Mouse (Mus musculus) macrophage (primary cell): ENCODE data around the gene Ogfod1. TPM values are rescaled to one million over a fixed set of nuclear protein-coding genes. Genes with fewer than 3 reads are reported as not detected.
"Not testable (repeated sequence)": the region's sequence is repeated elsewhere in the genome, so short reads cannot be mapped to it uniquely, and the experiment has no call there.

Source experiments
- H3K27ac ChIP-seq: fragments of 350-480 bp; formaldehyde crosslinking; 2 replicates; pipeline ENCODE4 v1.9.0; 2021
- H3K36me3 ChIP-seq: fragments of 350-480 bp; formaldehyde crosslinking; 2 replicates; pipeline ENCODE4 v1.9.0; 2021; ENCODE audit errors: inconsistent target
- H3K4me3 ChIP-seq: fragments of 350-480 bp; formaldehyde crosslinking; 2 replicates; pipeline ENCODE4 v1.9.0; 2021; ENCODE audit errors: inconsistent target
- H3K79me2 ChIP-seq: fragments of 350-480 bp; formaldehyde crosslinking; 2 replicates; pipeline ENCODE4 v1.9.0; 2021; ENCODE audit errors: inconsistent target
- WGBS: methylation state at CpG from one replicate; pipeline ENCODE4 v1.1.7; 2026; ENCODE audit warnings: inconsistent platforms; ENCODE audit not compliant: missing documents; 5-methylcytosine and 5-hydroxymethylcytosine counted together
- polyA plus RNA-seq: library from polyadenylated mRNA; stranded (reverse); fragments of 250-400 nt; gene quantifications from 3 replicates; pipeline ENCODE4 v1.2.4, GENCODE M21; 2018; ENCODE audit warnings: inconsistent platforms

Gene Ogfod1
- polyA plus RNA-seq, 1 experiment from 2014 or later, result 14.0 TPM

DNA sequence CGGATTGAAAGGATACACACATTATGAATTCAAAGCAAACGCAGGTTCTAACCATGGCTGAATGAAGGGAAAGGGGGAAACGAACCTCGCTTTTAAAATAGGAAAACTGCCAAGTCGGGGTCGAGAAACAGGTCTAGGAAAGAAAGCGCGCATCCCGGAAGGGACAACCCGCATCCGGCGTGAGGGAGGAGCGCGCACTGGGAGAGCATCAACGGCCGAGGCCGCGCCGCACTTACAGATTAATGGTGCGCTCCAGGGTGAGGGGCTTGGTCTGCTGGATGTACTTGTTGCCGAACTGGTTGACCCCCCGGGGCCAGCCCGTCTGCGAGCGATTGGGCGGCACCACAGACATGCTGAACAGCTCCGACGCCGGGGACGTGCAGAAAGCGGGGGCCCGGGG lies 457 bp upstream of the Ogfod1 start:
- H3K36me3 ChIP-seq, result not testable (repeated sequence)
- 0% methylated on average over 14 of the region's 32 CpGs for WGBS
- Histone ChIP-seq H3K79me2 (peaks cover 50% of the 10 kb centered on the region), H3K4me3 (peak overlapping the region; percentile 91), H3K27ac (peak overlapping the region; percentile 36)

DNA sequence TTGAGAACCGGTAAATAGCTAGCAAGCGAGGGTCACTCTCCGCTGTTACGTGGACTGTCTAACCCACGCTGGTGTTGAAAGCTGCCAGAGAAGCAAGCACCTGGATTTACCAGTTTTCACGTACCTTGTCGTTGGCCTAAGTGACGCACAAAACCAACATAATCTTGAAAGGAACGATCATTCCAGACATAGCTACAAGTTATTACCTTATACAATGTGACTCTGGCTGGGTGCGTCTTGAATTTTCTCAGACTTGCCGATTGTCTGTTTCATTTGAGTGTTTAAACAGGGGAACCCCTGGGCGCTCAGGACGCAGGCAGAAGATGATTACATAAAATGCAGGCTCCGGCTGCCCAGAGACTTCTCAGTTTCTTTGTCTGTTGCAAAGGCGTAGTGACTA lies 808 bp downstream of the Ogfod1 start:
- peaks cover 38% of the 10 kb centered on the region for H3K79me2 ChIP-seq
- WGBS, result 4% methylated on average over 15 of the region's 15 CpGs
- peak overlapping the region; percentile 91 for H3K4me3 ChIP-seq
- H3K27ac ChIP-seq, result peak overlapping the region; percentile 25; the same call in 1 of the 2 replicates
- no peaks in the 10 kb centered on the region for H3K36me3 ChIP-seq

- peaks cover 7% of the 10 kb centered on the region for H3K36me3 ChIP-seq
- no peak overlapping the region for H3K4me3 ChIP-seq
- WGBS, result 82% methylated on average over 2 of the region's 2 CpGs
- H3K27ac ChIP-seq, result no peak overlapping the region
- no peaks in the 10 kb centered on the region for H3K79me2 ChIP-seq
Measured at GRCm38 (mm10) chr8:94047845-94048244, 10.8 kb downstream of the Ogfod1 start.

DNA sequence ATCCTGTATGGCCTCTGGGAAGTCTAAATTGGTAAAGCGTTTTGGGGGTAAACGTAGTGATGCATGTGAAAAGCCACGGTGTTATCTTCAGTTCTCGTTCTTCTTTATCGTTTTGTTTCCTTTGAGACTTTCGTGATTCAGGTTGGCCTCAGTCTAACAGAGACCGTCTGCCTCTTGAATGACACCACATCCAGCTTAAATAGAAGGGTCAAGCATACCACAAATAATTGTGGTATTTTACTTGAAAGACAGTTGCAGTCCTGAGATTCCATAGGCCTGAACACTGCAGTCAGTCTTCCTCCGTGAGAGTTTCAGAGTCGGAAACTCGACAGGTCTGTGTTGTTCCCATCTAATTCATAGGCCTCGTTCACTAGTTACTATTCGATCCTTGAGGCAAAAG lies 15.7 kb downstream of the Ogfod1 start:
- Histone ChIP-seq H3K27ac (no peak overlapping the region), H3K4me3 (no peak overlapping the region), H3K36me3 (peaks cover 29% of the 10 kb centered on the region), H3K79me2 (no peaks in the 10 kb centered on the region)
- WGBS, result 95% methylated on average over 12 of the region's 12 CpGs

GRCm38 (mm10) chr8:94057157-94057854 lies 20.3 kb downstream of the Ogfod1 start:
- 77% methylated on average over 6 of the region's 6 CpGs for WGBS
- H3K36me3 ChIP-seq, result peaks cover 39% of the 10 kb centered on the region
- H3K4me3 ChIP-seq, result no peak overlapping the region
- H3K79me2 ChIP-seq, result no peaks in the 10 kb centered on the region
- H3K27ac ChIP-seq, result no peak overlapping the region

DNA sequence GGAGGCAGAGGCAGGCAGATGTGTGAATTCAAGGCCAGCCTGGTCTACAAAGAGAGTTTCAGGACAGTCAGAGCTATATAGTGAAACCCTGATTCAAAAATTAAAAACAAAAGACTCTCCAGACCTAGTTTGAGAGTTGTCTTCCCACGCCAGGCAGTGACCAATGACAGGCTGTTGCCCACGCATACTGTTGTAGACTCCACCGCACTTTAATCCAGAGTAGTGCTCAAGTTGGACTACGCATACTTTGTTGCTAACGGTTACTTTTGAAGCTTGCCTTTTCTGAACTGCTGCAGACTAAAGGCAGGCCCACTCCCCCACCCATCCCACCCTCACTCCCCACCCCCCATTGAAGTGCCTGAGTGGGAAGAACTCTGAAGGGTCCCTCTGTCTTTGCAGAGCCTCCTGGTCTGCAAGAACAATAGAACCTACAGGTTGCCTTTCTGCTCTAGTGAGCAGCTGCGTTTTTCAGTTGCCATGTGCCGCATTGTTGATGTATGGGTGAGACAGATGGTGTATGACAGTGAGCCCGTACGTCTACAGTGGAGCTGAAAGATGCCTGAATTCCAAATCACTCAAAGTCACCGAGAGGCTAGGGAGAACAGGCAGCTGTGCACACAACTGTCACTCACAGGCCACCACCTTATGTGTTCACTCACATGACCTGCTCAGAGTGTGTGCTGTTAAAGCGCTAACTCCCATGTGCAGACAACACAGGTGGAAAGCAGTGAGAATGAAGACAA lies 29.3 kb downstream of the Ogfod1 start:
- H3K36me3 ChIP-seq, result peaks cover 12% of the 10 kb centered on the region
- H3K4me3 ChIP-seq, result no peak overlapping the region
- H3K79me2 ChIP-seq, result no peaks in the 10 kb centered on the region
- no peak overlapping the region for H3K27ac ChIP-seq
- WGBS, result 94% methylated on average over 11 of the region's 11 CpGs

- no peak overlapping the region for H3K27ac ChIP-seq
- 88% methylated on average over 6 of the region's 7 CpGs for WGBS
- no peak overlapping the region for H3K4me3 ChIP-seq
- peaks cover 12% of the 10 kb centered on the region for H3K36me3 ChIP-seq
- no peaks in the 10 kb centered on the region for H3K79me2 ChIP-seq
Measured at GRCm38 (mm10) chr8:94068793-94069192, 31.8 kb downstream of the Ogfod1 start.

DNA sequence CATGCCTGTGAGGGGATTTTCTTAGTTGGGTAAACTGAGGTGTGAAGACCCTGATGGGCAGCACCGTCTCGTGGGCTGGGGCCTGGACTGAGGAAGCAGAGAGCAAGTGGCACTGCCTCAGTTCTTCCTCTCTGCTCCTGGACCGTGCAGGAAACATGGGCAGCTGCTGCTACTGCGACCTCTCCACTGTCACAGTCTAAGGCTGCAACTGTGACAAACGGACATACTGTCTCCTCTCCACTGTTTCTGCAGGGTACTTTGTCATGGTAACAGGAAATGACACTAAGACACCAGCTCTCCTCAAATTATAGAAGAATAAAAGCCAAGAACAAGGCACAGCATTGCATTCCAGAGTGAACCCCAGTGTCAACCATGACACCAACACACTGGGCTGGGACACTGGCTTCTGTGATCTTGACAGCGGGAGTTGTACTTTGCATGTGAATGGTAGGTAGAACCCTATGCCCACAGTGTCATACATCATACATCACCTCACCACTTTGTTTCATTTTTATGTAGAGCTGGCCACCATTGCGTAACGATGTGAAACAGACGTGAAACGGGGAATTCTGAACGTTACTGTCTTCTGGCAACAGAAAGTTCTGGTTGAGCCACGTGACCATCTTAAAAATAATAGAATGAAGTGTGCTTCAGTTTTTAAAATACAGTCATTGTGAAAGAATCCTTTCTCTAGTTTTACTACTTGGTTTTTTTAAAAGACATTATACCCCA lies 39.6 kb downstream of the Ogfod1 start:
- no peak overlapping the region for H3K27ac ChIP-seq
- H3K79me2 ChIP-seq, result no peaks in the 10 kb centered on the region
- no peaks in the 10 kb centered on the region for H3K36me3 ChIP-seq
- H3K4me3 ChIP-seq, result no peak overlapping the region
- 26% methylated on average over 12 of the region's 12 CpGs for WGBS

DNA sequence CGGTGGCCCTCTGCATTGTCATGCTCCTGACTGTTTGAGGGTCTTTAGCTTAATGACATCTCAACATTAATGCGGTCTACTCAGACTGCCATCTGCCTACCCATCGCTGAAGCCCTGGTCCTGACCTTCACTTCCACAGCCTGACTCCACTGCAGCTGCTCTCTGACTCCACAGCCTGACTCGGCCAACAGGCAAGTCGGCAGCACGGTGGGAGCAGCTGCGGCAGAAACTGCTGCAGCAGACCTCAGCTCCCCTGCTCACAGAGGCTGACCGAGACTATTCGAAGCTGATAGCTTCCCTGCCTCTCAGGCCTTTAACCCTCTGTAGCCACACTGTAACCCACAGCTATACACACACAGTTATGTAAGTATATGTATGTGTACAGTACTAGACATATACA lies 51.0 kb downstream of the Ogfod1 start:
- H3K36me3 ChIP-seq, result no peaks in the 10 kb centered on the region
- no peak overlapping the region for H3K4me3 ChIP-seq
- H3K79me2 ChIP-seq, result no peaks in the 10 kb centered on the region
- WGBS, result 97% methylated on average over 9 of the region's 9 CpGs
- H3K27ac ChIP-seq, result no peak overlapping the region

DNA sequence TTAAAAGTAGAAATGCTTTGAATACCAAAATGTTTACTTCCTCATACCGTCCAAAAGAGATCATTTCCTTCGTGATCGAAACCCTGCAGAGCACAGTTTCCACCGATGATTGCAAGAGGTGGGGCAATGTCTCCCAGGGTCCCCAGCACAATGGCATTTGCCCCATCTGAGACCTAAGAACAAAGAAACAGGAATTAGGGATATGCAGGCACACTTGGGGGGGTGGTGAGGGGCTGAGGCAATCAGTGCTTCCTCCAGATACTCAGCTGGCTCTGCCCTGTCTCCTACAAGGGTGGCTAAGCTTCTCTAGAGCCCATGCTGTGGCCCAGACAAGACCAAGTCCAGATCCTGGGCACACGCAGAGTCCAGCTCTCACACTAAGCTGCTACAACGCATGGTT lies 52.7 kb downstream of the Ogfod1 start:
- no peaks in the 10 kb centered on the region for H3K79me2 ChIP-seq
- WGBS, result 36% methylated on average over 6 of the region's 6 CpGs
- no peak overlapping the region for H3K27ac ChIP-seq
- H3K4me3 ChIP-seq, result no peak overlapping the region
- H3K36me3 ChIP-seq, result no peaks in the 10 kb centered on the region

DNA sequence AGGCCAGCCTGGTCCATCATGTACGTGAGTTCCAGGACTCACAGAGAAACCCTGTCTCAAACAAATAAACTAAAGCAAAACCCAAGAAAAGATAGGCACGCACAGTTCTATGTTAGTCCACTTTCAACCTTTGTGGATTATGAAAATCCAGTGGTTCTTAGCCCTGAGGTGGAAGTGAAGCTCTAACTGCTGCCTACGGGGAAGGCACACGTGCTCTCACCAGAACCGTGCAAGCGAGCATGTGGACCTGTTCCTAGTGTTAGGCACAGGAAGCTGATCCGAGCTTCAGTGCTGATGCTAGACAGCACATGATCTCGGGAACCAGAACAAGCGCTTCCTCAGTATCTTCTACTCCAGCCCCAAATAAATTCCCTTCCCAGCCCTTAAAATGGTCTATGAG lies 55.9 kb downstream of the Ogfod1 start:
- Histone ChIP-seq H3K36me3 (no peaks in the 10 kb centered on the region), H3K27ac (no peak overlapping the region), H3K4me3 (no peak overlapping the region), H3K79me2 (no peaks in the 10 kb centered on the region)
- WGBS, result 91% methylated on average over 9 of the region's 9 CpGs

DNA sequence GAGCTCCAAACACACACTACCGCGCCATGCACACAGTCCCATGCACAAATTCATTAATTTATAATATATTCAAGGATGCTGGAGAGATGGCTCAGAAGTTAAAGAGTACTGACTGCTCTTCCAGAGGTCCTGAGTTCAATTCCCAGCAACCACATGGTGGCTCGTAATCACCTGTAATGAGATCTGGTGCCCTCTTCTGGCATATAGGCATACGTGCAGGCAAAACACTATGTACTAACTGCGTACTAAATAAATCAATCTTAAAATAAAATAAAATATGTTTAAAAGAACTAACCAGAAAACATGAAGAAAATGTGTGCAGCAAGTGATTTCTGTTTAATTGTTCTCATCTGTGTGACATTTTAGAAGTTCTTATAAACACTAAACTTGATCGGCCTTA lies 57.3 kb downstream of the Ogfod1 start:
- no peak overlapping the region for H3K27ac ChIP-seq
- no peaks in the 10 kb centered on the region for H3K36me3 ChIP-seq
- H3K4me3 ChIP-seq, result no peak overlapping the region
- 93% methylated on average over 6 of the region's 6 CpGs for WGBS
- no peaks in the 10 kb centered on the region for H3K79me2 ChIP-seq

DNA sequence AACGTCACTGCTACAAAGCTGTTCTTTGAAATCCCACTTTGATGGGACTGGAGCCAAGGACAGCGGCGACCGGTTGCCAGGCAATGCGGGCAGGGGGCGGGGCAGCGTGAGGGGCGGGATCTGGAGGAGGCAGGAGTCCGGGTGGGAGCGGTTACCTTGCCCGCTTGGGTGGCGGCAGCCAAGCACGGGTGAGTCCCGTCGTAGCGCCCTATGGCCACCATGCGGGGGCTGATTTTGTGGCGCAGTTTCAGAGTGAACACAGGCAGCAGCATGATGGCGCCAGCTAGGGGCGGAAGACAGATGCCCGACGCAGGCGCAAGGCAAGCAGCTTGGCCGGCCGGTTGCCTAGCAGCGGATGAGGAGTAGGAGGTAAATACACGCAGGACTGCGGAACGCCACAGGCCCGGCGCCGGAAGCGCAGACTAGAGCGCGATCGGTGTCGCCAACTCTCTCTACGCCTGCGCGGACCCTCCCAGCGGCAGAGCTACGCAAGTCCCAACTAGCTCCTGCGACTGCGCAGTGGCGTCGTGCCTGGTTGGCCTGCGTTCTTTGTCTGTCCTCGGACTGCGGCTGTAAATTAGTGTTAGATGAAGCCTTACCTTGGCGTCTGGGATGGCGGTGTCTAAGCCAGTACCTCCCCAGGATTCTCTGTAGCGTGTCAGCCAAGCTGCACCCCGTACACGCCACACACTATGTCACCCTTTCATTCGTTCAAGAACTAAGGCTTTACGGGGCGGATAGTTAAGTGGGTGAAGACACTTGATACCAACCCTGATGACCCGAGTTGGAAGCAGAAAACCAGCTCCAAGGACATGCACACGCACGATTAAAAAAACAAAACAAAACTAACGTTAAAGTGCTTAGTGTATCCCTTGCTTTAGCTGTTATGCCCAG lies 61.3 kb downstream of the Ogfod1 start, which contains the start of gene Bbs2:
Bbs2 (minus strand) TSS at position 848 of the 894 bp plus-strand sequence.
- H3K27ac ChIP-seq, result peak within 1 kb of the TSS; percentile 32
- peak within 1 kb of the TSS; percentile 29 for H3K4me3 ChIP-seq
- no peaks in the 10 kb centered on the region for H3K36me3 ChIP-seq
- 3% methylated on average over 61 of the region's 61 CpGs for WGBS
- no peaks in the 10 kb centered on the region for H3K79me2 ChIP-seq

DNA sequence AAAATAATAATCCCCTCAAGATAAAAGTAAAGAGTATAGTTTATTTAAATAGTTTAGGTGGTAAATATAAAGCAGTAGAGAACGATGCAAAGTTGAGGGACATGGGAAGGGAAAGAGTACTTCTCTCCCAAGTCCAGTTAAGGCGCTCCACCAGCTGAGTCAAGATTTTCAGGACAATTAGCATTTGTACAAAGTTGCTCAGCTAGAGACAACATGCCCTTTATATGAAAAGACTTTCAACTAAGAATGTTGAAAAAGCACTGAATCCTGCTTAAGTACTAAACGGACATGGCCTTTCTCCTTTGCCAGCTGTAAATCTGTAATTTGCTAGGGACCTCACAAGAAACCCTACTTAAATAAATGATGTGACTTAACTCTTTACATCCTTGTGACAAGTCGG lies 62.0 kb downstream of the Ogfod1 start:
- H3K4me3 ChIP-seq, result no peak overlapping the region; the same call in 1 of the 2 replicates
- H3K36me3 ChIP-seq, result no peaks in the 10 kb centered on the region
- 80% methylated on average over 4 of the region's 4 CpGs for WGBS
- no peaks in the 10 kb centered on the region for H3K79me2 ChIP-seq
- no peak overlapping the region for H3K27ac ChIP-seq
